Mouse (Mus musculus): ENCODE measurements around the gene Agpat4. TPM values are rescaled to one million over a fixed set of nuclear protein-coding genes. Genes with fewer than 3 reads are reported as not detected.
"Not testable (repeated sequence)": the region's sequence is repeated elsewhere in the genome, so short reads cannot be mapped to it uniquely, and the experiment has no call there.

Agpat4 gene
- total RNA-seq, 2 experiments from 2014 or later: 68.8 to 78.9 TPM

DNA sequence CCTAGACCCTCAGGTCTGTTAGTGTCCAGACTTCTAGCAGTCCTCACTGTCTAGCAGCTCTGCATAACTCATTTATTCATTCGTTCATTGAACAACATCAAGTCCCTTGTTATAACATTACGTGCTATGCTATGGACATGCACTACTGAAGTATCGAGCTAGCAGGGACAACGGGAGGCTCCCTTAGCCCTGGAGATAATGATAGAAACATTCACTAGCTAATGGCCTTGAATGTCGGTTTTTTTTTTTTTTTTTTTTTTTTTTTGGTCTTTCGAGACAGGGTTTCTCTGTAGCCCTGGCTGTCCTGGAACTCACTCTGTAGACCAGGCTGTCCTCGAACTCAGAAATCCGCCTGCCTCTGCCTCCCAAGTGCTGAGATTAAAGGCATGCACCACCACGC is 3.8 kb downstream of the Agpat4 start:
- not testable (repeated sequence) for DNase-seq

DNA sequence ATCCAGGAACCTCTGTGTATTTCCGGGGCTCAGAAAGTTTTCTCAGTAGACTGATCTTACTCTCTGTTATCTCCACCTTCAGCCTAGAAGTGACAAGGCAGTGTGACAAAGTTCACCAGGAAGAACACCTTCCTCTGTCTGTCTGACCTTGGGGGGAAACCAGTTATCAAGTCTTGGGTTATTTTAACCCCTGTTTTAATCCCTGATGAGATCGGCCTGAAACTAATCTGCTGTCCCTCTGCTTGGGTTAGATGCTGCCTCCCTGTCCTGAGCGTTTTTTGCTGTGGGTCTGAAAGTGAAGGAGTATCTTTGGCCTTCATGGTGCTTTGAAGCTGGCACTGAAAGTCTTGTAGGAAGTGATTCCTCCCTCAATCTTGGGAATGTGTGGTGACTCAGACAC is 4.7 kb downstream of the Agpat4 start:
- DNase-seq: no peak

DNA sequence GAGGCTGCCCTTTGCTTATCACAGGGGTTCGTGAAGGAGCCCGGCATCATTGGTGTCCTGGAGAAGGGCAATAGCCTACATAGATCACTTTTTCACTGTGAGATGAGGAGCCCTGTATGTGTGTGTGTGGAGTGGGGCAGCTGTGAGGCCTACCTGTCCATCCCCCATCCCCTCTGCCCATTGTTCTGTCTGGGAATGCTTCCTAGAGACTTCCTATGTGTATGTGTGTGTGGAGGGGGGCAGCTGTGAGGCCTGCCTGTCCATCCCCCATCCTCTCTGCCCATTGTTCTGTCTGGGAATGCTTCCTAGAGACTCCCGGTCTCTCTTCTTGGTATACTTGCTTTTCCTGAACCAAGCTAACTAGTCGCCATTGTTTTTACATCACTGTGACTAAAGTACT is 8.6 kb downstream of the Agpat4 start:
- no peak for DNase-seq

DNA sequence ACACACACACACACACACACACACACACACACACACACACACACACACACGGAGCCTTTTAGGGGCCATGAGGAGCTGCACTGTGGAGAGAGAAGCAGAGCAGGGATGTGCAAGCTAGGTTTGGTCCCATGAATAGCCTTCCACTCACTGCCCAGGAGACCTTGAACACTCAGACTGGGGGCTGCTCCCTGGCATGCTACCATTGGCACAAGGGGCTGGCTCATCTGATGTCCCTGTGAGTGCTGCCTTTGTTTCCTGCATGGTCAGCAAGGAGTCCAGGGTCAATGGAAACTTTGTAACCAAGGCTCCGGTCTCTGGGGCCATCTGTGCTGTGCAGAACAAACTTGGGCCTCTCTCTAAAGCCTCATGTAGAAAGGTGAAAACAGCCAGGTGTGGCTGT is 10.5 kb downstream of the Agpat4 start:
- no peak for DNase-seq

DNA sequence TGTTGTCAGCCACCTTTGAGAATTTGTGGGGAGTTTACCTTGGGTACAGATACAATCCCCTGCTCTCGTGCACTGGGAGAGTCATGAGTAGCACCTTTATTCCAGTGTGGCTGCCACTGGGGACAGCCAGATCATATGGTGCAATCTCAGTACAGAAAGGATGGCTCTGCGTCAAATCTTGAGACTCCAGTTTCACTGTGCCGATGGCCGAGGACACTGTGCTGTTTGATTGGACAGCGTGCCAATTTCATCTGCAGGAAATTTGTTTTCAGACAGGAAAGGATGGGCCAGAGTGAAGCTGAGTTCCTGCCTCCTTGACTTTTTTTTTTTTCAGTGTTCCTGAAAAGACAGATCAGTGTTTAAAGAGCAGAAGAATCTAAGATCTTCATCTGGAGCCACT is 12.7 kb downstream of the Agpat4 start:
- DNase-seq: no peak

DNA sequence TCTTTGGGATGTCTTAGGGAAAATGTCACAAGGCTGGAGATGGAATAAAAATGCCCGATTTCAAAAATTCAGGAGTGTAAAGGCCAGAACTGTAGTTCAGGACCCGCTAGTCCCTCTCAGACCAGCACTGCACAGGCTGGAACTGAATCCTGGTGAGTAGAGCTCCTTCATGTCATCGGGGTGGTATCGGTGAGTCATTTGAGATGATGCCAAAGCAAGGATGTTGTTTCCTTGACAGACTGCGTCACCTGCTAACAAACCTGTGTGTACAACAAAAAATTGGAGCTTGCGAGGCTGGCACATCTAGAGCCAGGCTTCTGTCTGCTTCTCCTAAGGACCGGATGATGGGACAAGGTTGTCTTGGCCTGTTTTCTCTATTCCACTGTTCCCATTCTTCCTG is 13.1 kb downstream of the Agpat4 start:
- DNase-seq: no peak

DNA sequence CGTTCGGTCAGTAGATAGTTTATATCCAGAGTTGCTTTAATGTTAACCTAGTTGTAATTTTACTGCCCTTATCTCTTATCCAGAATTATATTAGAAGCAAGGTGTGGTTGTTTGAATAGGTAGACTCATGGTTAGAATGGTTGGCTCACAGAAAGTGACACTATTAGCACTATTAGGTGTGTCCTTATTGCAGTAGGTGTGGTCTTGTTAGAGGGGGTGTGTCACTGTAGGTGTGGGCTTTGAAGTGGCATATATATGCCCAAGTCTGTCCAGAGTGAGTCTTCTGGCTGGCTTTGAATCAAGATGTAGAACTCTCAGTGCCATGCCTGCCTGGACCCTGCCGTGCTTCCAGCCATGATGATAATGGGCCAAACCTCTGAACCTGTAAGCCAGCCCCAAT is 14.4 kb downstream of the Agpat4 start:
- no peak for DNase-seq

DNA sequence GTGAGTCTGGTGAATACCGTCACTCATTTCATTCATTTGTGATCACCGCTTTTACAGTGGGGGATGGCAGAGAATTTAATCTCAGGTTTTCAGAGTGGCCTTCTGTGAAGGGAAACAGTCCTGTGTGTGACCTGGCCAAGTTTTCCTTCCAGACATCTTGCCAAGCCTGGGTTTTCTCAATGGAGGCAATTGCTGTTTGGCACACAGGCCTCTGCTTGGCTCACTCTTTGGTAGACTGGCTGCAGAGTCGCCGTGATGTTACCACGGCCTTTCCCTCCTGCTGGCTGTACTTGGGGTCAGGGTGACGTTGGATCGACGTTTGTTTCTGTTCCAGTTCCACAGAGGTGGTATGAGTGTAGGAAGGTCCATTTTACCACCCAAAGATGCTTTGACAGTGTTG is 15.5 kb downstream of the Agpat4 start:
- DNase-seq: no peak

DNA sequence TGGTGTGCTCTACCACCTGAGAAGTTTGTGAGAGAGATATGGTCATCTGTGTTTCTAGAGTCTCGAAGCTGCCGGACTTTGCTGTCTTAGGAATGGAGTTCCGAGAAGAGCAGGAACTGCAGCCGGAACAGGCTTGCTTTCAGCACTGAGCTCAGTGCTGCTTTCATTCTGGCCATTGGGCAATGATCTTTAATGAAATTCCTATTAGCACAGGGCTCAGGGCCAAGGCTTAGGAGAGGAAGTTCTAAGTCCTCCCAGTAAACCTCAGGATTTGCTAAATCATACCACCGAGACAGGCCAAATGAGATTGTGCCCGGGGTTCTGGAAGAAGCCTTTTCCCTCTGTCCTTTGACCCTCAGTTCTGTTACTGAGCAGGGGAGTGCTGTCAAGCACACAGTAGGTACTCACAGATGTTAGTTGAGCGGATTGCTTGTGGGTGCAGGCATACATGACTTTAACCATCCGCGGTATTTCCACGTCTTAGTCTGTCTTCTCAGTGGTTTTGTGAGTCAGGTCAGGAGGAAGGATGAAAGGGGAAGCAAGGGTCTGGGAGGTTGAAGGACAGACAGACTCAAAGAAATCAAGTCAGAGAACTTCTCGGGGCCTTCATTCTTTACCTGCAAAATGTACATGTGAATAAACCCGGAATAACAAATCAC is 16.6 kb downstream of the Agpat4 start:
- DNase-seq: no peak

DNA sequence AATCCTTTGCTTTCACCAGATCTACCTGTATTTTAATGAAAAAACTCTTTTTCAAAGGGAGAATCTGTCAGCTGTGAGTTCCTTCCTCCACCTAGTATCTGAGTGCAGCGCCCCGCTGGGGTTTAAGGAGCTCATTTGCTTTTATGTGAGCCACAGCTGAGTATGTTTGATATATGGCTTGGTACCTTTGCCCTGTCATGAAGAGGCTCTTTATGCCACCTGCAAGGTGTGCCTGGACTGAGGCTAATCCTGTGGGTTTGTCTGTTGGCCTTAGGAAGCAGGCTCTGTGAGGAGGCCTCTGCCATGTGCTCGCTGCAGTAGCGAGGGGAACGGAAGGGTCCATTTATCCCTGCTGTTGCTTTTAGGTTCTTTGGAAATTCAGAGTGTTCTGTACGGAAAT is 19.9 kb downstream of the Agpat4 start:
- no peak for DNase-seq

DNA sequence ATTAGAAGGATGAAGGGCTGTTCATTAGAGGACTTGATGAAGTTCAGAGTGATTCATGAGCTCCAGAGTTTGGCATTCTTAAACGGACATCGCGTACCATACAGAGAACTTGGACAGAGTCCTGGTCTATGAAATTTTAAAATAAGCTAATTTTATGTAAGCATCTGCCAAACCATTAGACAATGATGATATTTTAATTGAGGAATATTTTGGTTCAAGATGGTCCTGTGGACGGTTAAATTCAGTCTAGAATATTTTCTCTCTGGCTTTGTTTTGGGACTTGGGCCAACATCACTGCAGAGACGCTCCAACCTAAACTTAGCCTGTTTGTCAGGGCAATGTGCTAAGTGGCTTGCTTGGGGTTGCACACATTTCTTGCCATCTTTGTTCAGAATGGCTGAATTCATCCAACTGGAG is 25.5 kb downstream of the Agpat4 start:
- DNase-seq: no peak

DNA sequence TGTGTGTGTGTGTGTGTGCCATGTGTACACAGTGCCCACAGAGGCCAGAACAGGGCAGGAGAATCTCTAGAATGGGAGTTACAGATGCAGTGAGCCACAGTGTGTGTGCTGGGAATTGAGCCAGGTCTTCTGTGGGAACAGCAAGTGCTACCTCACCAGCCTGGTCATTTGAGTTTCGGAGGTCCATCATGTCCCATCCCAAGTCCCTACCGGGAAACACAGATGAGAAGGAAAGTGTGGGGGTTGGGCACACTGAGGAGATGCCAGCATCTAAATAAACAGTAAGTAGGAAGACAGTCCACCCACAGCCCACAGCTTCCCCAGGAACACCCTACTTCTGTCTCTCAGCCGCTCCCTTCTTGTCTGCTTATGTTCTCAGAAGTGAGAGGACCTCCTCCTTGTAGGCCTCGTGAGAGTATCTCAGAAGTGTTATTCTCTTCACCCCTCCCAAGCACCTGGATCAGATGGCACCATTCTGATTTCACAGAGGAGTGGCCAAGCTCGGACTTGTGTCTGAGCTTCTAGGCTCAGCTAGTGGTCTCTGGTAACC is 27.7 kb downstream of the Agpat4 start:
- no peak for DNase-seq

DNA sequence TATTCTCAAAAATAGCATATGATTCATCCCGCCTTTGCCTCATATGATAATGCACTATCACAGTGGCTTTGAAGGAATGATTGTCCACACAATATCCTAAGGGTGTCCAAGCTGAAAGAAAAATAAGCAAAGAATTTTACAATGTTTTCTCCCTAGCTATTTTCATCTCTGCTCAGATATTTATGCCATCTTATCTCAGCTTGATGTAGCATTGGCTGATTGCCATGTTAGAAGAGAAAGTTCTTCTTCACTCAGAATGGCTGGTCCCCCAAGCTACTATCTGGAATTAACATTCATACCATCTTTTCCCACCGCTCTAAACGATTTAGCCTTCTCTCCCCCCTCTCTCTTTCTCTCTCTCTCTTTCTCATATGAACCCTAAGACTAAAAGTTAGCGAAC is 29.3 kb downstream of the Agpat4 start:
- DNase-seq: no peak

DNA sequence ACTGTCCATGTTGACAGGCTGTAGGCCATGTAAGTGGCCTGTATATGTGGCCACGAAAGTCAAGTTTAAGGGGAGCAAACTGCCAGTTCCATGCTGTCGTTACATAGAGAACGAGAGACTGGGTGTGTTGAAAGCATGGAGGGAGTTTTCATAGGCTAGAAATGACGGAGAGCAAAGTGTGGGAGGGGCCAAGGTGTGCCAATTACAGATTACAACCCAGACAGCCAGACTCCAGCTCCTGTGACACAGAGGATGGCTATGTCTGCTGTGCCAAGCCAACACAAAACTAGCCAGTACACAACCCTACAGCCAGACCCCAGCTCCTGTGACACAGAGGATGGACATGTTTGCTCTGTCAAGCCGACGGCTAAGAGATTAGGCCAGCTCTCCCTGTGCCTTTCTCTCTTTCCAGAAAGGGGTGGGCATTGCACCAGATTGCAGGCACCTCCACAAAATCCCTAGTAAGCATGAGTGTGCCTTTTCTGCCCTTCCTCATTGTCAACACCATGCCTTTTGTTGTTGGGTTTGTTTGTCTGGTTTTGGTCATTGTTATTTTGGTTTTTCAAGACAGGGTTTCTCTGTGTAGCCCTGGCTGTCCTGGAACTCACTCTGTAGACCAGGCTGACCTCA is 30.8 kb downstream of the Agpat4 start:
- no peak for DNase-seq

DNA sequence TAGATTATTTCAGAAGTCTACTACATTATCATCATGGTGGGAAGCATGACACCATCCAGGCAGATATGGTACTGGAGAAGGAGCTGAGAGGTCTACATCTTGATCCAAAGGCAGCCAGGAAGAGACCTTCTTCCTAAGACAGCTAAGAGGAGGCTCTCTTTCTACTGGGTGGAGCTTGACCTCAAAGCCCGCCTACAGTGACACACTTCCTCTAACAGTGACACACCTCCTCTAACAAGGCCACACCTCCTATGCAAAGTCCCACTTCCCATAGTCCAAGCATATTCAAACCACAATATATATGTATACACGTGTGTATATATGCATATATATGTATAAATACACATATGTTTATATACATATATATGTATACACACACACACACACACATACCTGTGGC is 32.5 kb downstream of the Agpat4 start:
- no peak for DNase-seq

DNA sequence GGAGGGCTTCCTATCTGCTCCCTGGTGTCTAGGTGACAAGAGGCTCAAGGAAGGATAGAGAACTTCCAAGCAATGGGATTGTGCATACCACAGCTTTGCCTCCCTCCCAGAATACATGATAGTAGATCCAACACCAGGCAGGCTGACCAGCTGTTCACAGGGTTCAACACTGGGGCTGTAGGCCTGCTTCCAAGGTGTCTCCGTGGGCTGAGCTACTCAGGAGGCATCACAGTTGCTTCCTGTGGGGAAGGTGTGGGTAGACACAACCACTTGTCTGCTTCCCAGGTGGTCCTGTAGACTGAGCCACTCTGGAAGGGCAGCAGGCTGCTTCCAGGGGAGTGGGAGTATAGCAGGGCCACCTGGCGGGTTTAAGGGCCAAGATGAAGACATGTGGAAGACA is 35.8 kb downstream of the Agpat4 start:
- DNase-seq: no peak

DNA sequence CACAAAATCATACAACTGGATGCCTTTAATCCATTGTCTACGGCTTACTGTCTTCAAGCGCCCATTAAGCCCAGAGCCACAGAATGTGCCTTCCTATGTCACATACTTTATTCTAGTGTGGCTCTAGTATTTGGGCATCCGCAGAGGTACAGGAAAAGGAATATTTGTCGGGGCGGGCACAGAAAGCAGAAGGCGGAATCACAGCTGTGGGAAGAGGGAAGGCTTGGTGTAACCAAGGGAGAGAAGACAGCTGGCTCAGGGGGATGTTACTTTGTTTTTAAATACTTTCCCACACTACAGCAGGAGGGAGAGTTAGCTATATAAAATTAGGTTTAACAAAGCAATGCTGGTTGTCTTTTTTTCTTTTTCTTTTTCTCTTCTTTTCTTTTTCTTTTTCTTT is 36.7 kb downstream of the Agpat4 start:
- DNase-seq: no peak

DNA sequence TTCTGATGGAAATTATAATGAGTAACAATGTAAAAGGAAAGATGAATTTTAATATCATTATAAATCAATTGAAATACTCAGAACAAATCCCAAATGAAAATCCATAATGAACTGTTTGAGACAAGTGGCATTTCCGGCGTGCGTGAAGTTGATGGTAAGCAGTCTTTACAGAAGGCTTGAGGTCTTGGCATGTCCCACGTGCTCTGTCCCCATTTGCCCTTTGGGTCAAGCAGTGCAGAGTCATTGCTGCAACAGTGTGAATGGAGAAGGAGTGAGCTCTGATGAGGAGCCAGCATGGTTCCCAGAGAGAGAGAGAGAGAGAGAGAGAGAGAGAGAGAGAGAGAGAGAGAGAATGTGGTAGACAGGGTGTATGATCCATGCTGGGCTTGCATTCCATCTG is 37.4 kb downstream of the Agpat4 start:
- DNase-seq: no peak

DNA sequence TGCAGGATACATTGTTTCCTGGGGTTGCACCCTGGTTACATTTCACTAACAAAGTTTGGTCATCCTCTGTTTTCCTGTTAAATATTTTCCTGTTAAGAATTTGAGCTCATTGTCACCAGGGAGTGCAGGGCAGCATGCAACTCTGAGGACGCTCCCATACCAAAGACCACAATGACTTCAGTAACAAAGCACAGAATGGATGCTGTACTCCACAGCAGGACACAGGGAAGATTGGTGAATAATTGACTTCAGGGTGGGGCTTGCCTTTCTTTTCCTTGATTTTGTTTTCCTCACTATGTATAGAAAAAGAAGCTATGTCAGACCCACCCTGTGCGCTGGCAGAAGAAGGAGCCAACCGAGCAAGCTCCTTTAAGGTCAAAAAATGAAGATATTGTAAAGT is 38.2 kb downstream of the Agpat4 start:
- no peak for DNase-seq

DNA sequence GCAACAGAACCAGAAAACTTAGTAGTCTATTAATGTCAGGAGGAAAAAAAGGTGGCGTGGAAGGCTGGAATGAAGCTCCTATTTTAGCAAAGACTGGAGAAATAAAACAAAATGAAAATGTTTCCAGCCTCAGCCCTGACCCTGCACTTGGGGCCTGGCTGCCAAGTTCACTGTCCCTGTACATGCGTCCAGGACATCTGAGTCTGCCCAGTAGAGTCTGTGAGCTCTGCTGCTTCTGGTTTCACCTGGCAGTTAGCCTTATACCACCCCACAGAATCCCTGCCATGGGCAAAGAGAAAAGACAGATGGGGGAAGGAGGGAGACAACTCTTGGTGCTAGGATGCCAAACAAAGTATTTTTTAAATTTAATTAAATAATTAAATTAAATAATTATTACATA is 38.7 kb downstream of the Agpat4 start:
- no peak for DNase-seq

DNA sequence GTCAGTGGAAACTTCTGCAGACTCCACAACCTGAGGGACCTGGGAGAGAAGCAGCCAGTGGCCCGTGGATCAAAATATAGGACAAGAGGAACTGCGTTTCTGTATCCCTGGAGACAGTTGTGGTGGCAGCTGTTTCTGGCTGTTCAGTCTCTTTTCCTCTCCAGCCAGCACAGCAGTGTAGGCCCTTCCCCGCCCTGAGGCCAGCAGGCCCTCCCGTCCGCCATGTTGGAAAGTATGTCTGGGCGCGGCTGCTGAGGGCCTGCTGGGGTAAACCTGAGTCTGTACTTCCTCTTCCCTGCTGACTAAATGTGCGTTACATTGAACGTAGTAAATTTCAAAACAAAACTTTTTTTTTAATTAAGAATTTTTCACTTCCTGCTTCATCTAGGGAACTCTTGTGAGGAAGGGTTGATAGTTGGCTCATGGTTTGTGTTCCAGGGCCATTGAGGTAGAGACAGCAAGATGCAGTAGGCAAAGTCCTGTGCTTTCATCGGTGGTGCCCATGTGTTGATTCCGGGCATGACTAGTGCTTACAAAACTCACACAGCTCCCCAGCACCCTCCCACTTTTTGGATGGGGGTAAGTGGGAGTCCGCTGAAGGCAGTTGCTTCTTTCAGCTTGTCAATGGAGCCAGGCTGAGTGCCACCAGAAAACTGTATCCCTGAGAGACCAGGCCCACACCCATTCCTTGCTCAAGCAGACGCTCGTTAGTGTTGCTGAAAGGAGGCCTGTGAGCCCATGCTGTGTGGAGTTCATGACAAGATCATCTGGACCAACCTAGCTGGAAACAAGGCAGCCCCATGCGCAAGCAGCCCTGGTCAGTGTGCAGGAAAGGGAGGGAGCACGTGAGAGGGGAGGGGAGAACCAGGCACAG is 40.9 kb downstream of the Agpat4 start:
- no peak for DNase-seq

DNA sequence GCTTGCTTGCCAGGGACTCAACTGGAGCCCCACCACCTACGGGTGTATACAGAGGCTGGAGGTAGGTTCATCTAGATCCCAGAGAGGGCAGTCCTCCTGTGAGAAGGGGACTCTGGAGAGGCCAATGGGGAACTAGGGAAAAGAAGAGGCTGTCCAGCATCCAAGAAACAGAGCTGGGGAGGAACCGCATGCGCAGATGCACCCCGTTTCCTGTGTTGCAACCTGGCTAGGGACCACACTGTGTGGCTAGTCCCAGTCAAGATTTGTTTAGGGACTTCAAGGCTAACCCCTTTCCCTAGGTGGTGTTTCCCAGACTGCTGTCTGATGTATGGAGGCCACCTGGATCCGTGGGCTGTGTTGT is 41.5 kb downstream of the Agpat4 start:
- no peak for DNase-seq

DNA sequence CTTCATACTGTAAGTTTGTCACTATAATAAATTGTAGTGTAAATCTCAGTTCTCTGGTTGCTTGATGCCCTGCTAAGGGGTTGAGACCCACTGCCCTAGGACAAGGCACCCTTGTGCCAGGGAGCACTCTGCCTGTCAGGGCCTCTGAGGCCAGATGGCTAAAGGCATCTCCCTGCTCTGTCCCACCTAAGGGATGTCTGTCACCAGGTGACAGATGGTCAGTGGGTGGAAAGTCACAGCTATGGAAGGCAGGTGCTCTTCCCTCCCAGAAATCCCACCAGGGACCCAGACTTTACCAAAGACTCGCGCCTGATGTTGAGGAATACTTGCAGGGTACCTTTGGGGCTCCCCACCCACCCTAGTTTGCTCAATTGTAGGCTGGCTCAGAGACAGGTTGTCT is 42.0 kb downstream of the Agpat4 start:
- DNase-seq: no peak

All from layer of hippocampus, postnatal 36 days (tissue).